Mouse (Mus musculus) liver, postnatal 0 days (tissue): ENCODE results near the gene Fbxo3. TPM values are rescaled to one million over a fixed set of nuclear protein-coding genes. Genes with fewer than 3 reads are reported as not detected.
"Not testable (repeated sequence)": the region's sequence is repeated elsewhere in the genome, so short reads cannot be mapped to it uniquely, and the experiment has no call there.

Experiments
- ATAC-seq: fragments of 200-750 bp; cut with Nextera tagmentation; 2 replicates; pipeline ENCODE4 v1.8.0; 2017; ENCODE audit warnings: mild to moderate bottlenecking, moderate library complexity
- DNase-seq: peaks from one replicate; pipeline ENCODE4 v3.0.0-alpha.2; 2016
- H3K27ac ChIP-seq: fragments of 300-500 bp; sonication (generic); 2 replicates; pipeline ENCODE4 v1.5.1; 2014; ENCODE audit warnings: antibody characterized with exemption, moderate library complexity, mild to moderate bottlenecking, low read depth
- H3K27me3 ChIP-seq: fragments of 300-500 bp; sonication (generic); 2 replicates; pipeline ENCODE4 v1.6.1; 2014; ENCODE audit warnings: low read length, control low read depth, mixed read lengths; ENCODE audit not compliant: insufficient read depth
- H3K36me3 ChIP-seq: fragments of 300-500 bp; sonication (generic); replicated peaks from 2 replicates; pipeline ENCODE4 v1.6.1; 2014; ENCODE audit warnings: mild to moderate bottlenecking, control low read depth, low read length, moderate library complexity, mixed read lengths; ENCODE audit not compliant: insufficient read depth
- H3K4me1 ChIP-seq: fragments of 300-500 bp; sonication (generic); 2 replicates; pipeline ENCODE4 v1.6.1; 2014; ENCODE audit warnings: antibody characterized with exemption, mild to moderate bottlenecking, control low read depth; ENCODE audit not compliant: insufficient read depth
- H3K4me2 ChIP-seq: fragments of 300-500 bp; sonication (generic); 2 replicates; pipeline ENCODE4 v1.6.1; 2014; ENCODE audit warnings: low read depth, mild to moderate bottlenecking, low read length, moderate library complexity, mixed read lengths
- H3K4me3 ChIP-seq: fragments of 300-500 bp; sonication (generic); 2 replicates; pipeline ENCODE4 v1.5.1; 2014; ENCODE audit warnings: low read depth, low read length
- H3K9ac ChIP-seq: fragments of 300-500 bp; sonication (generic); replicated peaks from 2 replicates; pipeline ENCODE4 v1.6.1; 2014; ENCODE audit warnings: mild to moderate bottlenecking, moderate library complexity
- H3K9me3 ChIP-seq: fragments of 300-500 bp; sonication (generic); 2 replicates; pipeline ENCODE4 v1.6.1; 2016; ENCODE audit warnings: mild to moderate bottlenecking, control low read depth, low read length, mixed read lengths
- CTCF ChIP-seq: sonication (generic); IDR thresholded peaks from 2 replicates; pipeline ENCODE4 v1.5.1; 2016; ENCODE audit warnings: antibody characterized with exemption, low read depth
- EP300 ChIP-seq: IDR thresholded peaks from 2 replicates; pipeline ENCODE4 v1.6.1; 2016; ENCODE audit warnings: antibody characterized with exemption, low read depth, mild to moderate bottlenecking
- WGBS: fragments of 180-500 bp; shearing (Covaris S2); extraction: QIAGEN DNeasy Blood & Tissue Kit; methylation state at CpG from one replicate; pipeline ENCODE4 v1.1.7; 2014; ENCODE audit not compliant: insufficient replicate concordance; 5-methylcytosine and 5-hydroxymethylcytosine counted together
- polyA plus RNA-seq: library from polyadenylated mRNA; unstranded; fragments of >200 nt; fragmentation: Nextera tagmentation; extraction: Ambion mirVana; gene quantifications from 2 replicates; pipeline ENCODE4 v1.2.1, GENCODE M21; 2015

Gene Fbxo3
- polyA plus RNA-seq, 1 experiment from 2014 or later: 41.9 TPM

GRCm38 (mm10) chr2:104082474-104082873 lies 55.0 kb downstream of the Fbxo3 start:
- ATAC-seq (no peak), DNase-seq (peak; percentile 6)
- H3K4me3 ChIP-seq: no peak overlapping the region
- H3K4me2 ChIP-seq: no peak overlapping the region
- H3K27ac ChIP-seq: no peak overlapping the region
- no peaks in the 10 kb centered on the region for H3K9me3 ChIP-seq
- TF ChIP-seq CTCF (no peak), EP300 (no peak)
- peaks cover 10% of the 10 kb centered on the region; the same call in 1 of the 2 replicates for H3K4me1 ChIP-seq
- H3K36me3 ChIP-seq: no peaks in the 10 kb centered on the region
- no peaks in the 10 kb centered on the region for H3K27me3 ChIP-seq
- H3K9ac ChIP-seq: no peak overlapping the region

- H3K27ac ChIP-seq: 0 out of 2 replicates have a peak overlapping the region, but pooled peaks have one; percentile 22
- not testable (repeated sequence) for H3K9me3 ChIP-seq, H3K4me1 ChIP-seq, H3K9ac ChIP-seq, H3K4me2 ChIP-seq, H3K36me3 ChIP-seq, H3K27me3 ChIP-seq, H3K4me3 ChIP-seq
- peak; percentile 50 for DNase-seq
- peak; percentile 90 for ATAC-seq
These were observed 56.5 kb downstream of the Fbxo3 start for GRCm38 (mm10) chr2:104084027-104084426.

GRCm38 (mm10) chr2:104087562-104087961 lies 60.0 kb downstream of the Fbxo3 start:
- H3K27ac ChIP-seq: peak overlapping the region; percentile 11; the same call in 1 of the 2 replicates
- H3K9ac ChIP-seq, H3K4me3 ChIP-seq, H3K36me3 ChIP-seq, H3K9me3 ChIP-seq, H3K4me1 ChIP-seq, H3K4me2 ChIP-seq, H3K27me3 ChIP-seq: not testable (repeated sequence)
- ATAC-seq: peak; percentile 54
- DNase-seq: peak; percentile 8
- WGBS: 38% methylated on average over 1 of the region's 1 CpGs
- TF ChIP-seq EP300: 0 out of 2 replicates have a peak, but pooled peaks have one; percentile 10

- TF ChIP-seq EP300 (no peak), CTCF (no peak)
- WGBS: 67% methylated on average over 2 of the region's 2 CpGs
- no peak overlapping the region for H3K9ac ChIP-seq
- ATAC-seq: no peak
- no peak overlapping the region for H3K4me3 ChIP-seq
- H3K4me1 ChIP-seq: peaks cover 10% of the 10 kb centered on the region; the same call in 1 of the 2 replicates
- no peaks in the 10 kb centered on the region for H3K27me3 ChIP-seq
- no peaks in the 10 kb centered on the region for H3K9me3 ChIP-seq
- DNase-seq: peak; percentile 4
- H3K36me3 ChIP-seq: no peaks in the 10 kb centered on the region
- no peak overlapping the region for H3K27ac ChIP-seq
- H3K4me2 ChIP-seq: no peak overlapping the region
These were observed 65.8 kb downstream of the Fbxo3 start for GRCm38 (mm10) chr2:104093305-104093704.

- Histone ChIP-seq H3K4me3 (peak within 1 kb of the TSS; percentile 60), H3K9ac (peak within 1 kb of the TSS; percentile 80), H3K4me1 (peaks cover 29% of the 10 kb centered on the region), H3K9me3 (no peaks in the 10 kb centered on the region), H3K27me3 (no peaks in the 10 kb centered on the region), H3K36me3 (no peaks in the 10 kb centered on the region), H3K27ac (peak within 1 kb of the TSS; percentile 92), H3K4me2 (peak within 1 kb of the TSS; percentile 70)
- ATAC-seq (peak; percentile 89), DNase-seq (peak; percentile 95)
- 8% methylated on average over 15 of the region's 15 CpGs for WGBS
- no peak for TF ChIP-seq EP300
- TF ChIP-seq CTCF: no peak
These were observed 68.3 kb downstream of the Fbxo3 start, which contains the start of gene Cd59a for GRCm38 (mm10) chr2:104095741-104096213. Gene Cd59a, plus strand, starts transcription at chr2:104095801.

- TF ChIP-seq EP300 (no peak), CTCF (no peak)
- DNase-seq: no peak
- Histone ChIP-seq H3K27ac (peak overlapping the region; percentile 92), H3K9me3 (no peaks in the 10 kb centered on the region), H3K27me3 (no peaks in the 10 kb centered on the region), H3K4me3 (peak overlapping the region; percentile 60), H3K36me3 (no peaks in the 10 kb centered on the region), H3K4me1 (peaks cover 30% of the 10 kb centered on the region), H3K9ac (peak overlapping the region; percentile 80), H3K4me2 (peak overlapping the region; percentile 70)
- WGBS: 32% methylated on average over 10 of the region's 10 CpGs
- peak; percentile 1; the same call in 1 of the 2 replicates for ATAC-seq
These were observed 68.7 kb downstream of the Fbxo3 start for GRCm38 (mm10) chr2:104096256-104096655.

GRCm38 (mm10) chr2:104096796-104097195 lies 69.3 kb downstream of the Fbxo3 start:
- not testable (repeated sequence) for ATAC-seq
- peak overlapping the region; percentile 92 for H3K27ac ChIP-seq
- peaks cover 28% of the 10 kb centered on the region for H3K4me1 ChIP-seq

GRCm38 (mm10) chr2:104097396-104097795 lies 69.9 kb downstream of the Fbxo3 start:
- WGBS: 82% methylated on average over 4 of the region's 4 CpGs
- not testable (repeated sequence) for H3K9me3 ChIP-seq, ATAC-seq, H3K36me3 ChIP-seq, H3K27me3 ChIP-seq
- H3K4me1 ChIP-seq: peaks cover 26% of the 10 kb centered on the region
- DNase-seq: peak; percentile 9
- H3K9ac ChIP-seq: peak overlapping the region; percentile 80
- H3K27ac ChIP-seq: peak overlapping the region; percentile 92
- peak overlapping the region; percentile 70 for H3K4me2 ChIP-seq
- H3K4me3 ChIP-seq: peak overlapping the region; percentile 60

More at GRCm38 (mm10) chr2:104096796-104097195, 69.3 kb downstream of the Fbxo3 start:
- H3K9me3 ChIP-seq, H3K36me3 ChIP-seq, H3K27me3 ChIP-seq: not testable (repeated sequence)
- WGBS: 67% methylated on average over 1 of the region's 1 CpGs
- H3K9ac ChIP-seq: peak overlapping the region; percentile 80
- TF ChIP-seq CTCF: peak; percentile 36
- peak overlapping the region; percentile 60 for H3K4me3 ChIP-seq
- peak; percentile 13 for DNase-seq
- peak overlapping the region; percentile 70 for H3K4me2 ChIP-seq
